8 mouse cellular contexts compared by ENCODE assay signal in genomic region chr4:131253443-131253817, GRCm38 (mm10).
A peak's percentile ranks its signal among the peaks of the same experiment; 100 is the strongest.
DNase-seq lines count a peak whose midpoint lies in the region; ATAC-seq and TF ChIP-seq lines count a peak whose summit lies in the region.
"Had no signal": no experiment of that assay in that cellular context is flagged by ENCODE, and none has a peak within 500 bp of the region (broad histone marks: within the 10 kb centered on the region; RNA-seq: fewer than 3 reads in every experiment).

No protein-coding gene starts in this region.

- peak; percentile 96 for DNase-seq in kidney, postnatal 0 days (ENCODE audit: low spot score)
- DNase-seq in kidney, adult 2 months = no peak
- DNase-seq in urinary bladder, postnatal 25 days (ENCODE audit: low spot score) = no peak
- DNase-seq in layer of hippocampus, adult 9-11 months = no peak

- no peaks in the 10 kb centered on the region for H3K4me1 ChIP-seq in kidney, postnatal 0 days (replicated peaks; ENCODE audit: insufficient read depth, low read length)
- 0 out of 2 replicates have a peak, but pooled peaks cover 4% of the 10 kb centered on the region for H3K4me1 ChIP-seq in kidney, adult 2 months (ENCODE audit: control insufficient read depth, insufficient read depth, low read length)
- H3K4me1 ChIP-seq in forebrain, embryonic 13.5 days = peaks cover 28% of the 10 kb centered on the region
- H3K4me1 ChIP-seq in intestine, embryonic 16.5 days (ENCODE audit: control insufficient read depth, insufficient read depth, low read length) = no peaks in the 10 kb centered on the region; the same call in 1 of the 2 replicates
- peaks cover 5% of the 10 kb centered on the region; the same call in 1 of the 2 replicates for H3K4me1 ChIP-seq in neural tube, embryonic 14.5 days (ENCODE audit: control insufficient read depth, insufficient read depth, low read length)
- H3K4me1 ChIP-seq: megakaryocyte, embryonic 14.5 days had no signal

- H3K27me3 ChIP-seq in kidney, postnatal 0 days (ENCODE audit: insufficient read depth, low read length) = no peaks in the 10 kb centered on the region
- no peaks in the 10 kb centered on the region for H3K27me3 ChIP-seq in kidney, adult 2 months (replicated peaks; ENCODE audit: control insufficient read depth, insufficient read depth, low read length)
- no peaks in the 10 kb centered on the region for H3K27me3 ChIP-seq in forebrain, embryonic 13.5 days
- 0 out of 2 replicates have a peak, but pooled peaks cover 5% of the 10 kb centered on the region for H3K27me3 ChIP-seq in intestine, embryonic 16.5 days (replicated peaks; ENCODE audit: control insufficient read depth, insufficient read depth, low read length)
- peaks cover 3% of the 10 kb centered on the region for H3K27me3 ChIP-seq in neural tube, embryonic 14.5 days (ENCODE audit: control insufficient read depth, insufficient read depth, low read length)

- no peaks in the 10 kb centered on the region for H3K36me3 ChIP-seq in kidney, postnatal 0 days (ENCODE audit: insufficient read depth, low read length)
- no peaks in the 10 kb centered on the region for H3K36me3 ChIP-seq in kidney, adult 2 months (ENCODE audit: control insufficient read depth, insufficient read depth, low read length)
- no peaks in the 10 kb centered on the region for H3K36me3 ChIP-seq in forebrain, embryonic 13.5 days (ENCODE audit: poor library complexity, severe bottlenecking)
- H3K36me3 ChIP-seq in intestine, embryonic 16.5 days (ENCODE audit: control insufficient read depth, insufficient read depth, low read length) = no peaks in the 10 kb centered on the region
- H3K36me3 ChIP-seq in neural tube, embryonic 14.5 days (ENCODE audit: control insufficient read depth, insufficient read depth, low read length) = no peaks in the 10 kb centered on the region

- peak; percentile 62 for ATAC-seq in kidney, postnatal 0 days (replicated peaks; ENCODE audit: low FRiP score, low read depth)
- no peak for ATAC-seq in forebrain, embryonic 13.5 days
- ATAC-seq in intestine, embryonic 16.5 days = no peak
- no peak for ATAC-seq in neural tube, embryonic 14.5 days (ENCODE audit: low read depth)

- no peaks in the 10 kb centered on the region for H3K9me3 ChIP-seq in kidney, postnatal 0 days (replicated peaks; ENCODE audit: low read length)
- no peaks in the 10 kb centered on the region for H3K9me3 ChIP-seq in forebrain, embryonic 13.5 days (replicated peaks)
- H3K9me3 ChIP-seq in intestine, embryonic 16.5 days (ENCODE audit: control insufficient read depth, low read length) = no peaks in the 10 kb centered on the region
- no peaks in the 10 kb centered on the region for H3K9me3 ChIP-seq in neural tube, embryonic 14.5 days (ENCODE audit: control insufficient read depth, low read length)
- H3K9me3 ChIP-seq: megakaryocyte, embryonic 14.5 days had no signal

- H3K27ac ChIP-seq in kidney, postnatal 0 days = 0 out of 2 replicates have a peak overlapping the region, but pooled peaks have one; percentile 60
- no peak overlapping the region for H3K27ac ChIP-seq in kidney, adult 2 months (ENCODE audit: insufficient read depth, low read depth, low read length)
- H3K27ac ChIP-seq in forebrain, embryonic 13.5 days = no peak overlapping the region
- no peak overlapping the region for H3K27ac ChIP-seq in intestine, embryonic 16.5 days (ENCODE audit: low read length)
- no peak overlapping the region for H3K27ac ChIP-seq in neural tube, embryonic 14.5 days (ENCODE audit: low read depth, low read length)

- no peak for TF ChIP-seq POLR2A in kidney, adult 2 months (IDR thresholded peaks at IDR 0.05; ENCODE audit: low read depth, low read length)

- peak overlapping the region; percentile 43 for H3K4me2 ChIP-seq in kidney, postnatal 0 days (ENCODE audit: low read length)
- peak overlapping the region; percentile 46 for H3K4me2 ChIP-seq in forebrain, embryonic 13.5 days
- H3K4me2 ChIP-seq in intestine, embryonic 16.5 days (ENCODE audit: low read depth, low read length) = 0 out of 2 replicates have a peak overlapping the region, but pooled peaks have one; percentile 46
- H3K4me2 ChIP-seq in neural tube, embryonic 14.5 days (ENCODE audit: low read depth, low read length) = peak overlapping the region; percentile 38; the same call in 1 of the 2 replicates

- TF ChIP-seq CTCF in kidney, postnatal 0 days (IDR thresholded peaks at IDR 0.05; ENCODE audit: low read depth) = no peak
- TF ChIP-seq CTCF in kidney, adult 2 months (conservative IDR thresholded peaks at IDR 0.05; ENCODE audit: insufficient read depth, insufficient read length, low read depth, low read length) = no peak

- H3K4me3 ChIP-seq in kidney, postnatal 0 days (replicated peaks; ENCODE audit: low read depth, low read length) = no peak overlapping the region
- H3K4me3 ChIP-seq in kidney, adult 2 months (ENCODE audit: insufficient read depth, low read depth, low read length) = no peak overlapping the region
- 0 out of 2 replicates have a peak overlapping the region, but pooled peaks have one; percentile 6 for H3K4me3 ChIP-seq in forebrain, embryonic 13.5 days
- H3K4me3 ChIP-seq in intestine, embryonic 16.5 days (ENCODE audit: low read length) = no peak overlapping the region
- no peak overlapping the region for H3K4me3 ChIP-seq in neural tube, embryonic 14.5 days (ENCODE audit: low read depth, low read length)
- H3K4me3 ChIP-seq: megakaryocyte, embryonic 14.5 days had no signal

- no peak overlapping the region for H3K9ac ChIP-seq in kidney, postnatal 0 days (ENCODE audit: low read depth, low read length)
- H3K9ac ChIP-seq in forebrain, embryonic 13.5 days = no peak overlapping the region
- no peak overlapping the region for H3K9ac ChIP-seq in intestine, embryonic 16.5 days (ENCODE audit: low read depth, low read length)
- H3K9ac ChIP-seq in neural tube, embryonic 14.5 days (replicated peaks; ENCODE audit: low read depth, low read length) = no peak overlapping the region

- 5% methylated on average over 8 of the region's 8 CpGs for WGBS in kidney, postnatal 0 days
- WGBS in kidney, adult 2 months = 2% methylated on average over 8 of the region's 8 CpGs
- WGBS in forebrain, embryonic 13.5 days = 6% methylated on average over 8 of the region's 8 CpGs
- 4% methylated on average over 8 of the region's 8 CpGs for WGBS in intestine, embryonic 16.5 days
- 5% methylated on average over 8 of the region's 8 CpGs for WGBS in neural tube, embryonic 14.5 days
